Mouse (Mus musculus) stomach, embryonic 16.5 days (tissue): ENCODE data around the gene Hist1h2bm. TPM values are rescaled to one million over a fixed set of nuclear protein-coding genes. Genes with fewer than 3 reads are reported as not detected.
"Not testable (repeated sequence)": the region's sequence is repeated elsewhere in the genome, so short reads cannot be mapped to it uniquely, and the experiment has no call there.

Experiments used
- ATAC-seq: fragments of 200-750 bp; cut with Nextera tagmentation; 2 replicates; pipeline ENCODE4 v1.8.0; 2017; ENCODE audit warnings: moderate number of reproducible peaks, moderate TSS enrichment; ENCODE audit not compliant: insufficient read depth, low FRiP score
- H3K27ac ChIP-seq: fragments of 300-500 bp; sonication (generic); 2 replicates; pipeline ENCODE4 v1.5.1; 2014; ENCODE audit warnings: low read length
- H3K27me3 ChIP-seq: fragments of 300-500 bp; sonication (generic); 2 replicates; pipeline ENCODE4 v1.6.1; 2014; ENCODE audit warnings: low read length, control low read depth, mixed read lengths; ENCODE audit not compliant: control insufficient read depth, insufficient read depth
- H3K36me3 ChIP-seq: fragments of 300-500 bp; sonication (generic); 2 replicates; pipeline ENCODE4 v1.6.1; 2014; ENCODE audit warnings: low read length; ENCODE audit not compliant: control insufficient read depth, insufficient read depth
- H3K4me1 ChIP-seq: fragments of 300-500 bp; sonication (generic); 2 replicates; pipeline ENCODE4 v1.6.1; 2014; ENCODE audit warnings: low read length, control low read depth, mixed read lengths; ENCODE audit not compliant: control insufficient read depth, insufficient read depth
- H3K4me2 ChIP-seq: fragments of 300-500 bp; sonication (generic); 2 replicates; pipeline ENCODE4 v1.6.1; 2014; ENCODE audit warnings: low read depth, low read length, mixed read lengths
- H3K4me3 ChIP-seq: fragments of 300-500 bp; sonication (generic); replicated peaks from 2 replicates; pipeline ENCODE4 v1.5.1; 2014; ENCODE audit warnings: mild to moderate bottlenecking, low read length
- H3K9ac ChIP-seq: fragments of 300-500 bp; sonication (generic); 2 replicates; pipeline ENCODE4 v1.6.1; 2014; ENCODE audit warnings: low read length
- H3K9me3 ChIP-seq: fragments of 300-500 bp; sonication (generic); replicated peaks from 2 replicates; pipeline ENCODE4 v1.6.1; 2016; ENCODE audit warnings: low read length, control low read depth; ENCODE audit not compliant: control insufficient read depth
- WGBS: fragments of 180-500 bp; shearing (Covaris S2); extraction: QIAGEN DNeasy Blood & Tissue Kit; methylation state at CpG from one replicate; pipeline ENCODE4 v1.1.7; 2014; 5-methylcytosine and 5-hydroxymethylcytosine counted together
- polyA plus RNA-seq: library from polyadenylated mRNA; unstranded; fragments of >200 nt; fragmentation: Nextera tagmentation; extraction: Ambion mirVana; gene quantifications from 2 replicates; pipeline ENCODE4 v1.2.1, GENCODE M21; 2015

Gene Hist1h2bm
- polyA plus RNA-seq, 1 experiment from 2014 or later = 2.5 TPM

DNA sequence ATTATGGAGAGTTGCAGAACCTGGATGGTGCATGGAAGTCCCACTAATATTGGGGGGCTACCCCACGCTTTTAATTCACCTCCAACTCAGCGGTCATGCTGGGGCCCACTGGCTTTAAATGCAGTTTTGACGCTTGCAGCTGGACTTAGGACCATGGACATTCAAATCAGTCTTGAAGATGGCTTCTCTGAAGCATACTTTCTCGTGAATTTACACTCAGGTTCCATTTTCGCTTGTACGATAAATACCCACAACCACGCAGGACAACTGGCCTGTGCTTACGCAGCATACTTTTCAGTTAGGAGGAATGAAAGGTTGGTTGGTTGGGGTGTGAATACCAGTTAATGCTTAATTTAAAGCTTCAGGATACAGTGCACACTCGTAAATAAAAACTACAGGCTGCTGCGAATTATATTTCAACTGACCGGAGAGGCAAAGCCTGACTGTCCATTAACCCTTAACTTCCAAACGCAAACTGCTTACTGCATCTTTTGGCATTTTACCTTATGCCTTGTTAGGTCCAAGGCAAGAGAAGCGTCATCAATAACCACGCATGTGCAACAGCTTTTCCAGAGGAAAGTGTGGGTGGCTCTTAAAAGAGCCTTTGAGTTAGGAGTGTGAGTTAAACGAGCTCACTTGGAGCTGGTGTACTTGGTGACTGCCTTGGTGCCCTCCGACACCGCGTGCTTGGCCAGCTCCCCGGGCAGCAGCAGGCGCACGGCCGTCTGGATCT lies 6.5 kb upstream of the Hist1h2bm start:
- Histone ChIP-seq H3K36me3 (no peaks in the 10 kb centered on the region), H3K27ac (peak overlapping the region; percentile 84), H3K4me1 (peaks cover 16% of the 10 kb centered on the region), H3K9me3 (no peaks in the 10 kb centered on the region), H3K4me2 (peak overlapping the region; percentile 70), H3K9ac (peak overlapping the region; percentile 73), H3K27me3 (no peaks in the 10 kb centered on the region), H3K4me3 (peak overlapping the region; percentile 57)
- 1% methylated on average over 22 of the region's 22 CpGs for WGBS
- no peak for ATAC-seq

DNA sequence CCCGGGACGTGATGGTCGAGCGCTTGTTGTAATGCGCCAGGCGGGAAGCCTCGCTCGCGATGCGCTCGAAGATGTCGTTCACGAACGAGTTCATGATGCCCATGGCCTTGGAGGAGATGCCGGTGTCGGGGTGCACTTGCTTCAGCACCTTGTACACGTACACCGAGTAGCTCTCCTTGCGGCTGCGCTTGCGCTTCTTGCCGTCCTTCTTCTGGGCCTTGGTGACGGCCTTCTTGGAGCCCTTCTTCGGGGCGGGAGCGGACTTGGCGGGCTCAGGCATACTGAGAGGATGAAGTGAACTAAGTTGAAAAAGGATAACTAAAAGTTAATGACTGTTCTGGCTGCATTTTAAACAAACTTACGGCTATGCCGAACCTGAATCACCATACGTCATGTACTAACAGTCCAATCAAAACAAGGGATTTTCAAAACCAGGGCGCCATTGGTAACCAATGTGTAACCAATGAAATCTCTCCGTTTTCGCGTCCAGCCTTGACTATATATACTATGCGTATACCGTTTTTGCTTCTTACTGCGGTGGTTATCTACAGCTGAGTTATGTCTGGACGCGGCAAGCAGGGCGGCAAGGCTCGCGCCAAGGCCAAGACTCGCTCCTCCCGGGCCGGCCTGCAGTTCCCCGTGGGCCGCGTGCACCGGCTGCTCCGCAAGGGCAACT lies 5.8 kb upstream of the Hist1h2bm start, which contains the start of the genes Hist1h2bl and Hist1h2ai:
TSS of gene Hist1h2bl (minus strand) at position 280 of the 676 bp plus-strand sequence.
TSS of gene Hist1h2ai (plus strand) at position 559 of the 676 bp plus-strand sequence.
- H3K9me3 ChIP-seq, H3K36me3 ChIP-seq, H3K27me3 ChIP-seq: not testable (repeated sequence)
- H3K4me3 ChIP-seq = peak within 1 kb of the TSS; percentile 57
- H3K9ac ChIP-seq = peak within 1 kb of the TSS; percentile 79
- WGBS = under 1% methylated on average over 28 of the region's 50 CpGs
- ATAC-seq = peak; percentile 95
- peak within 1 kb of the TSS; percentile 97 for H3K27ac ChIP-seq
- H3K4me1 ChIP-seq = peaks cover 20% of the 10 kb centered on the region
- peak within 1 kb of the TSS; percentile 83 for H3K4me2 ChIP-seq

DNA sequence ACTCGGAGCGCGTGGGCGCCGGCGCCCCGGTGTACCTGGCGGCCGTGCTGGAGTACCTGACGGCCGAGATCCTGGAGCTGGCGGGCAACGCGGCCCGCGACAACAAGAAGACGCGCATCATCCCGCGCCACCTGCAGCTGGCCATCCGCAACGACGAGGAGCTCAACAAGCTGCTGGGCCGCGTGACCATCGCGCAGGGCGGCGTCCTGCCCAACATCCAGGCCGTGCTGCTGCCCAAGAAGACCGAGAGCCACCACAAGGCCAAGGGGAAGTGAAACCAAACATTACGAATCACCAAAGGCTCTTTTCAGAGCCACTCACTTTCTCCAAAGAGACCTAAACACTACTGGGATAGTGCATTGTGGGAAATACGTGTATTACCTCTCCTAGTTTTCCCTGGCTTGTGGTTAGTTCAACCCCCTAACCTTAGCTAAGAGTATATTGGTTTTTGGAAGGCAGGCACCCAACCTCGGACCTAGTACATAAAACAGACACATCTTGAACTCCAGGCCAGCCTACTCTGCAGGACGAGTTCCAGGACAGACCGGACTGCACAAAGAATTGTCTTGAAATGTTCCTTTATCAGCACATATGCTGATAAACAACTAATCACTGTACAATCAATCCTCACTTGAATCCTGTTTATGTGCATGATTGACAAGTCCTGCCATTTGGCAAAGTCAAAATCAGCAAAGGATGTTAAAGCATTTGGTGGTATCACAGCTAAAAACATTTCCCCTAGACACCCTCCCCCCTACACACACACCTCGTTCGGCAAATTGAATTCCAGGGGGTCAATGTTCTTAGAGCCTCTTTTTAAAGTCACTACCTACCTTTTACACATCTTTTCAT lies 5.1 kb upstream of the Hist1h2bm start:
- not testable (repeated sequence) for ATAC-seq
- WGBS = 0% methylated on average over 9 of the region's 38 CpGs

DNA sequence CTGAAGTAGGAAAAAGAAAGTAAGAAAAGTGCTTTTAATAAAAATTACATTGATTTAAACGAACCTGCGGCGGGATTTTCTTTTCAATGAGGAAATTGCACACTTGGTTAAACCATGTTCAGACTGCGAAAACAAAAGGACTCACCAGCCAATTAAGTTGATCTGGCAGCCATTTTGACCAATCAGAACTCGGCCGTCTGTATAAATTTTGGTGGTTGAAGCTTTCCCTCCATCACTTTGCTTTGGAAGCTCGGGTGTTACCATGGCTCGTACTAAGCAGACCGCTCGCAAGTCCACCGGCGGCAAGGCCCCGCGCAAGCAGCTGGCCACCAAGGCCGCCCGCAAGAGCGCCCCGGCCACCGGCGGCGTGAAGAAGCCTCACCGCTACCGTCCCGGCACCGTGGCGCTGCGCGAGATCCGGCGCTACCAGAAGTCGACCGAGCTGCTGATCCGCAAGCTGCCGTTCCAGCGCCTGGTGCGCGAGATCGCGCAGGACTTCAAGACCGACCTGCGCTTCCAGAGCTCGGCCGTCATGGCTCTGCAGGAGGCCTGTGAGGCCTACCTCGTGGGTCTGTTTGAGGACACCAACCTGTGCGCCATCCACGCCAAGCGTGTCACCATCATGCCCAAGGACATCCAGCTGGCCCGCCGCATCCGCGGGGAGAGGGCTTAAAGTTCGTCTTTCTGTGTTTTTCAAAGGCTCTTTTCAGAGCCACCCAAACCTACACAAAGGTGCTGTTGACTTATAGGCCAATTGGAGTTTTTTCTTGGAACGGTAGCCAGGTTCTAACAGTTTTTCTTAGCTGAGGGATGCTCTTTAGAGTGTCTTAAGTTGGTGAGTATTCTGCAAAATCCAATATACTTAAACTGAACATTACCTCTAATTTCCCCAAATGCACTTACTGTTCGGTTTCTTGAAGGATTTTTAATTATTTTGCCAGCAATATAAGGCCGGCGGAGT lies 4.2 kb upstream of the Hist1h2bm start, which contains the start of gene Hist1h3h:
TSS of gene Hist1h3h (plus strand) at position 263 of the 961 bp plus-strand sequence.
- not testable (repeated sequence) for H3K27me3 ChIP-seq, H3K9me3 ChIP-seq, H3K36me3 ChIP-seq
- H3K9ac ChIP-seq = peak within 1 kb of the TSS; percentile 79
- peak; percentile 27; the same call in 1 of the 2 replicates for ATAC-seq
- peak within 1 kb of the TSS; percentile 57 for H3K4me3 ChIP-seq
- peak within 1 kb of the TSS; percentile 97 for H3K27ac ChIP-seq
- H3K4me1 ChIP-seq = peaks cover 23% of the 10 kb centered on the region
- H3K4me2 ChIP-seq = peak within 1 kb of the TSS; percentile 83
- under 1% methylated on average over 27 of the region's 56 CpGs for WGBS

More for the DNA sequence above, 5.1 kb upstream of the Hist1h2bm start:
- H3K36me3 ChIP-seq, H3K9me3 ChIP-seq, H3K27me3 ChIP-seq: not testable (repeated sequence)
- Histone ChIP-seq H3K9ac (peak overlapping the region; percentile 79), H3K4me1 (peaks cover 21% of the 10 kb centered on the region), H3K4me3 (peak overlapping the region; percentile 57), H3K27ac (peak overlapping the region; percentile 97), H3K4me2 (peak overlapping the region; percentile 83)

DNA sequence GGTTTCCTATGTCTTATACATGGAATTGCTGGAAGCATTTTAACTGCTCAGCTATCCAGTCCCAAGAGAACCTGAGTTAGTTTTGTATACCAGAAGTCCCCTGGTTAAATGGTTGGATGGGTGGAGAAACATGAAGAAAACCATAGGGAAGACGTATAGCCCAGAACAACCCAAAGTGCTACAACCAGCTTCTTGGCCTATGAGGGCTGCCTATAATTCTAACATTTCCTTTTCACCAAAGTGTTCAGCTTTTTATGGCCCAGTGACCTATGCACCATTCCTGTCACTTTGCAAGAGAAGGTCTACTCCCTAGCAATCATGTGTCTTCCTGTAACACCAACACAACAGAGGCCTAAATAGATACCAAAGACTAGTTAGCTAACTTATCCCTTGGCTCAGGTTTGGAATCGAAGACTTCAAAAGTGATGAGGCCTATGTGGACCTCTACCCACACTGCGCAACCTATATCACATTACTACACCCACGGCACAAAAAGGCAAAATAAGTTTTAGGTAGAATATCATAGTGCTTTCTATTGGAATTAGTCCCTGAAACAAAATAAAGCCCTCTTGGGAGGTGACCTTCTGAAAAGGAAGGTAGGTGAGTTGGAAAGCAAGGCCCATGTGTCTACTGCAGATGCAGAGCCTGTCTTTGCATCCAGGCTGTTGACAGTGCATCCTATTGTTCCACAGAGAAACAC lies 3.3 kb upstream of the Hist1h2bm start:
- peak overlapping the region; percentile 68 for H3K4me2 ChIP-seq
- peak overlapping the region; percentile 49 for H3K4me3 ChIP-seq
- H3K27me3 ChIP-seq = no peaks in the 10 kb centered on the region
- H3K9me3 ChIP-seq = no peaks in the 10 kb centered on the region
- no peak for ATAC-seq
- WGBS = 51% methylated on average over 4 of the region's 4 CpGs
- H3K27ac ChIP-seq = peak overlapping the region; percentile 75
- H3K9ac ChIP-seq = peak overlapping the region; percentile 74
- peaks cover 24% of the 10 kb centered on the region for H3K4me1 ChIP-seq
- no peaks in the 10 kb centered on the region for H3K36me3 ChIP-seq

DNA sequence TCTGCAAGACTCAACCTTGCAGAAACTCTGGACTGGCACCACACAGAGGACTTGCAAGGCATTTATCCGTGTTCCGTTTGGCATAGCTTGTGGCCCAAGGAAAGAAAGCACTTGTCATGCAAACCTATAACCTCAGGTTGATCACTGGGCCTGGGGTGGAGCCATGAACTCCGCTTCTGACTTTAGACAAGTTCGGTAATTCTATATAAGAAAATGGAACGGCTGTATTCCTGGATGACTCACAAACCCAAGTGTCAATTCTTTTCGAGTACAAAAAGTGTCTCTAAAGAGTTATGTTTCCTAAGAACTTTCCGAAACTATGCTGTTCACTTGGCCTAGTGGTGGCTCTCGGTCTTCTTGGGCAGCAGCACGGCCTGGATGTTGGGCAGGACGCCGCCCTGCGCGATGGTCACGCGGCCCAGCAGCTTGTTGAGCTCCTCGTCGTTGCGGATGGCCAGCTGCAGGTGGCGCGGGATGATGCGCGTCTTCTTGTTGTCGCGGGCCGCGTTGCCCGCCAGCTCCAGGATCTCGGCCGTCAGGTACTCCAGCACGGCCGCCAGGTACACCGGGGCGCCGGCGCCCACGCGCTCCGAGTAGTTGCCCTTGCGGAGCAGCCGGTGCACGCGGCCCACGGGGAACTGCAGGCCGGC lies 612 bp upstream of the Hist1h2bm start:
- Histone ChIP-seq H3K27ac (peak overlapping the region; percentile 80), H3K4me3 (peak overlapping the region; percentile 50), H3K4me1 (peaks cover 15% of the 10 kb centered on the region), H3K4me2 (peak overlapping the region; percentile 58), H3K9ac (peak overlapping the region; percentile 68)
- not testable (repeated sequence) for H3K27me3 ChIP-seq, ATAC-seq, H3K9me3 ChIP-seq, H3K36me3 ChIP-seq
- WGBS = 2% methylated on average over 21 of the region's 44 CpGs

DNA sequence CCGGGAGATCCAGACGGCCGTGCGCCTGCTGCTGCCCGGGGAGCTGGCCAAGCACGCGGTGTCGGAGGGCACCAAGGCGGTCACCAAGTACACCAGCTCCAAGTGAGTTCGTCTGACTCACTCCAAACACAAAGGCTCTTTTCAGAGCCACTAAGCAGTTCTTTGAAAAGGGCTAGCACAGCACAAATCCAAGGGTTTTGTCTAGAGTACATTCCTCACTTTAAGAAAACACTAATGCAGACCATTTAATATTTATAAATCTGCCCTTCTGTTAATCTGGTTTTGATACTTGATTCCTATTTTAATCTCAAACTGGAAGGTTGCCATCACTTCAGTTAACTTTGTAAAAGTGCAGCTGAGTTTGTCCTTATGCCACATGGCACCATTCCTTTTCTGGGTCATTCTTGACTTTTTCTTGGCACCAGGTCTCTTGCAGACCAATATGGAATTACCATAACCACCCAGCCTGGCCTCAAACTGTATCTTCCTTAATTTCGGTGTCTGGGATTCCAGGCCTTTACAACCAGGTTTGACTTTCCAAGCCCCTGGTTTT lies 605 bp downstream of the Hist1h2bm start:
- Histone ChIP-seq H3K4me2 (peak overlapping the region; percentile 51), H3K4me1 (peaks cover 10% of the 10 kb centered on the region), H3K27me3 (no peaks in the 10 kb centered on the region), H3K36me3 (no peaks in the 10 kb centered on the region), H3K9me3 (no peaks in the 10 kb centered on the region), H3K9ac (peak overlapping the region; percentile 61), H3K27ac (peak overlapping the region; percentile 86), H3K4me3 (peak overlapping the region; percentile 50)
- ATAC-seq = peak; percentile 19; the same call in 1 of the 2 replicates
- 3% methylated on average over 11 of the region's 11 CpGs for WGBS
